Mouse (Mus musculus): ENCODE results near the gene Atg9b.

DNA sequence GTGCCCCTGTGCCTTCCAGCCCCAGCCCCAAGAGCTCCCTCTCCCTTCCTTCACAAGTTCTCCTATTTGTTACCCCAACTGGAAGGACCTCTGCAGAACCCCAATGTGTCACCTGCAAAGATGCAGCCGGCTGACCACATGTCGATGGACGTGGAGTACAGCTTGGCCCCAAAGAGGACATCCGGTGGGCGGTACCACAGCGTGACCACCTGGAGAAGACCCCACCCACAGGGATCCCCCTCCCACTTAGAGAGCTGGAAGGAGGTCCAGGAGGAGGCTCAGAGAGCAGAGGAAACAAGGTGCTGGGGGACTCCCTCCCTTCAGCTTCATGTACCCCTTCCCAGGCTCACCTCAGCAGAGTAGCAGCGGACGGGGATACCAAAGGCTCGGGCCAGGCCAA, 28.4 kb upstream of the Atg9b start:
- TF ChIP-seq CTCF (IDR thresholded peaks at IDR 0.05; ENCODE audit: low read depth, low read length) (no peak), POLR2A (IDR thresholded peaks at IDR 0.05; ENCODE audit: borderline replicate concordance, low read depth, low read length) (no peak)
